Mouse (Mus musculus) intestine, postnatal 0 days (tissue): ENCODE data around the gene Mmp25. TPM values are rescaled to one million over a fixed set of nuclear protein-coding genes. Genes with fewer than 3 reads are reported as not detected.
A peak's percentile ranks its signal among the peaks of the same experiment; 100 is the strongest.

Experiments
- ATAC-seq: fragments of 200-750 bp; cut with Nextera tagmentation; 2 replicates; pipeline ENCODE4 v1.8.0; 2017; ENCODE audit warnings: mild to moderate bottlenecking, moderate TSS enrichment, moderate library complexity
- H3K27ac ChIP-seq: fragments of 300-500 bp; sonication (generic); 2 replicates; pipeline ENCODE4 v1.5.1; 2014; ENCODE audit warnings: mild to moderate bottlenecking, low read depth, low read length, moderate library complexity
- H3K27me3 ChIP-seq: fragments of 300-500 bp; sonication (generic); replicated peaks from 2 replicates; pipeline ENCODE4 v1.6.1; 2014; ENCODE audit warnings: low read length, mixed read lengths; ENCODE audit not compliant: control insufficient read depth, insufficient read depth
- H3K36me3 ChIP-seq: fragments of 300-500 bp; sonication (generic); 2 replicates; pipeline ENCODE4 v1.6.1; 2014; ENCODE audit warnings: mild to moderate bottlenecking, moderate library complexity; ENCODE audit not compliant: control insufficient read depth, insufficient read depth
- H3K4me1 ChIP-seq: fragments of 300-500 bp; sonication (generic); replicated peaks from 2 replicates; pipeline ENCODE4 v1.6.1; 2014; ENCODE audit warnings: antibody characterized with exemption, low read length, mixed read lengths; ENCODE audit not compliant: control insufficient read depth, insufficient read depth
- H3K4me2 ChIP-seq: fragments of 300-500 bp; sonication (generic); replicated peaks from 2 replicates; pipeline ENCODE4 v1.6.1; 2014; ENCODE audit warnings: low read depth, mild to moderate bottlenecking, moderate library complexity
- H3K4me3 ChIP-seq: fragments of 300-500 bp; sonication (generic); 2 replicates; pipeline ENCODE4 v1.5.1; 2014; ENCODE audit warnings: low read depth, low read length
- H3K9ac ChIP-seq: fragments of 300-500 bp; sonication (generic); 2 replicates; pipeline ENCODE4 v1.6.1; 2014; ENCODE audit warnings: mild to moderate bottlenecking, low read depth, low read length
- H3K9me3 ChIP-seq: fragments of 300-500 bp; sonication (generic); 2 replicates; pipeline ENCODE4 v1.6.1; 2016; ENCODE audit warnings: mixed run types; ENCODE audit not compliant: control insufficient read depth
- CTCF ChIP-seq: sonication (generic); IDR thresholded peaks from 2 replicates; pipeline ENCODE4 v1.5.1; 2016; ENCODE audit warnings: low read depth, mild to moderate bottlenecking, control low read depth, antibody characterized with exemption, moderate library complexity
- WGBS: fragments of 180-500 bp; shearing (Covaris S2); extraction: QIAGEN DNeasy Blood & Tissue Kit; methylation state at CpG from one replicate; pipeline ENCODE4 v1.1.7; 2014; 5-methylcytosine and 5-hydroxymethylcytosine counted together
- polyA plus RNA-seq: library from polyadenylated mRNA; unstranded; fragments of >200 nt; fragmentation: Nextera tagmentation; extraction: Ambion mirVana; gene quantifications from 2 replicates; pipeline ENCODE4 v1.2.1, GENCODE M21; 2015

Mmp25 gene
- polyA plus RNA-seq, 1 experiment from 2014 or later = 0.13 TPM

DNA sequence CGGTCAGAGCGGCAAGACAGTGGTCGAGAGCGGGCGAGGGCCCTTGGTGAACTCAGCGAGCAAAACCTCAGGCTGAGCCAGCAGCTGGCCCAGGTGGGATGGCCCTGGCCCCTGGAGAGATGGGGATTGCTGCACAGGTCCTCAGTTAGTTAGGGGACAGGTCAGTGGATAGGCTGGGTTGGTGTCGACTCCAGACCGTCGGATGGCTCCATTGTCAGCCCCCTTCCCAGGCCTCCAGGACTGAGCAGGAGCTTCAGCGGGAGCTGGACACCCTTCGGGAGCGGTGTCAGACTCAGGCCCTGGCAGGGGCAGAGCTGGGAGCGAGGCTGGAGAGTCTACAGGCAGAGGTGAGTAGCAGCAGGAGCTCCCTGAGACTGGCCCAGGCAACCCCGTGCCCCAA is 20.4 kb upstream of the Mmp25 start:
- H3K4me2 ChIP-seq = no peak overlapping the region
- no peak overlapping the region for H3K9ac ChIP-seq
- no peaks in the 10 kb centered on the region for H3K4me1 ChIP-seq
- peaks cover 48% of the 10 kb centered on the region for H3K36me3 ChIP-seq
- no peaks in the 10 kb centered on the region for H3K9me3 ChIP-seq
- H3K27me3 ChIP-seq = no peaks in the 10 kb centered on the region; the same call in 1 of the 2 replicates
- no peak for ATAC-seq
- no peak overlapping the region for H3K27ac ChIP-seq
- TF ChIP-seq CTCF = no peak
- no peak overlapping the region for H3K4me3 ChIP-seq
- WGBS = 82% methylated on average over 14 of the region's 14 CpGs

DNA sequence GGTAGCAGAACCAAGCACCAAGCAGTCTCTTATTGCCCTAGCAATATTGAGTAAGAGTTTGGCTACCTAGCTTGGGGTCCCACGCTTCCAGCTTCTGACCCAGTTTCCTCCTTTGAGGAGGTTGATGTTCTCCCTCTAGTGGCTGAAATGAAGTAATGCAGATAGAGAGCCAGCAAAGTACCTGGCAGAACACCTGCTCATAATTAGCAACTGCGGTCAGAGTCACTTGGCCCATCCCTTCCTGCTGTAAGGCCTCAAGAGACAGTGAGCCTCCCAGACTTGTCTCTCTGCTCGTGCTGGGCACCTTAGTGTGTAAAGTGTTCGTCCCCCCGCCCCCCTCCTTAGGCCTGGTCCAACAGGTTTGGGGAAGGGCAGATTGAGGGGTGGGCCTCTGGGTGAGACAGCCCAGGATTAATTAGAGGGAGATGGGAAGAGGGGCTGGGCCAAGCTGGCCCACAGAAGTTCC is 19.5 kb upstream of the Mmp25 start:
- TF ChIP-seq CTCF = peak; percentile 86
- Histone ChIP-seq H3K9me3 (no peaks in the 10 kb centered on the region), H3K4me3 (no peak overlapping the region), H3K36me3 (peaks cover 42% of the 10 kb centered on the region), H3K4me2 (no peak overlapping the region), H3K27me3 (peaks cover 3% of the 10 kb centered on the region; the same call in 1 of the 2 replicates), H3K27ac (no peak overlapping the region), H3K9ac (no peak overlapping the region), H3K4me1 (no peaks in the 10 kb centered on the region)
- peak; percentile 42; the same call in 1 of the 2 replicates for ATAC-seq
- 5% methylated on average over 5 of the region's 5 CpGs for WGBS

DNA sequence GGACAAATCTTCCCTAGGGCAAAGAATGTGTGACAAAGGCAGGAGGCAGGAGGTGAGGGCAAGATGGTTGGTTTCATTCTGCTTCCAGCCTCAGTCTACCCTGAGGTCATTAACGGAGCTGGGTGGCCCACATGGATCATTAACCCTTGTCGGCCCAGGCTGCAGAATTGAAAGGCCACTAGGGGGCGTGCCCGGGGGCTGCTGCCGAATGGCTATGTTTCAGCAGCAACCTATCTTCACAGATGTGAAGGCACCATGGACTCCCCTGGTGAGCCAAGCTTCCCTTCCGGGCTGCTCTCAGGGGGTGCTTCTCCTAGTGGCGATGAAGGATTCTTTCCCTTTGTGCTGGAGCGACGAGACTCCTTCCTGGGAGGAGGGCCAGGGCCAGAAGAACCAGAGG is 16.4 kb upstream of the Mmp25 start:
- peaks cover 12% of the 10 kb centered on the region; the same call in 1 of the 2 replicates for H3K36me3 ChIP-seq
- WGBS = 4% methylated on average over 9 of the region's 9 CpGs
- peak; percentile 68 for TF ChIP-seq CTCF
- ATAC-seq = no peak
- H3K4me3 ChIP-seq = peak overlapping the region; percentile 55; the same call in 1 of the 2 replicates
- no peak overlapping the region for H3K9ac ChIP-seq
- H3K9me3 ChIP-seq = no peaks in the 10 kb centered on the region
- no peak overlapping the region for H3K27ac ChIP-seq
- no peaks in the 10 kb centered on the region for H3K4me1 ChIP-seq
- peaks cover 4% of the 10 kb centered on the region; the same call in 1 of the 2 replicates for H3K27me3 ChIP-seq
- peak overlapping the region; percentile 80 for H3K4me2 ChIP-seq

DNA sequence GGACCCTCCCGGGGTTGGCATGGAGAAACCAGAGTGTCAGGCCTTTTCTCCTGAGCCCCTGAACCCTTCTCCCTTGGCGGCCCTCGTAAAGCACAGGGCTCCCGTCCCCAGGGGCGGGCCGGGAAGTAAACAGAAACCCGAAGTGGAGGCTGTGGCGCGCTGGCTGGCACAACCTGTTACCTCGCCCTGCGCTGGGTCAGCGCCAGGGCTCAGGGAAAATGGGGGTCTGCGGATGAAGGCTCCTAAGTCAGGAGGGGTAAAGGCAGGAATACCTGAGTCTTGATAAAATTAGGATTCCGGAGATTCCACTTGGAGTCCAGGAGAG is 15.8 kb upstream of the Mmp25 start:
- TF ChIP-seq CTCF = no peak
- Histone ChIP-seq H3K36me3 (peaks cover 7% of the 10 kb centered on the region; the same call in 1 of the 2 replicates), H3K4me2 (peak overlapping the region; percentile 80), H3K4me1 (no peaks in the 10 kb centered on the region), H3K9ac (peak overlapping the region; percentile 45), H3K9me3 (no peaks in the 10 kb centered on the region), H3K27me3 (peaks cover 4% of the 10 kb centered on the region; the same call in 1 of the 2 replicates), H3K4me3 (peak overlapping the region; percentile 55), H3K27ac (no peak overlapping the region)
- WGBS = 4% methylated on average over 14 of the region's 14 CpGs
- ATAC-seq = peak; percentile 49

DNA sequence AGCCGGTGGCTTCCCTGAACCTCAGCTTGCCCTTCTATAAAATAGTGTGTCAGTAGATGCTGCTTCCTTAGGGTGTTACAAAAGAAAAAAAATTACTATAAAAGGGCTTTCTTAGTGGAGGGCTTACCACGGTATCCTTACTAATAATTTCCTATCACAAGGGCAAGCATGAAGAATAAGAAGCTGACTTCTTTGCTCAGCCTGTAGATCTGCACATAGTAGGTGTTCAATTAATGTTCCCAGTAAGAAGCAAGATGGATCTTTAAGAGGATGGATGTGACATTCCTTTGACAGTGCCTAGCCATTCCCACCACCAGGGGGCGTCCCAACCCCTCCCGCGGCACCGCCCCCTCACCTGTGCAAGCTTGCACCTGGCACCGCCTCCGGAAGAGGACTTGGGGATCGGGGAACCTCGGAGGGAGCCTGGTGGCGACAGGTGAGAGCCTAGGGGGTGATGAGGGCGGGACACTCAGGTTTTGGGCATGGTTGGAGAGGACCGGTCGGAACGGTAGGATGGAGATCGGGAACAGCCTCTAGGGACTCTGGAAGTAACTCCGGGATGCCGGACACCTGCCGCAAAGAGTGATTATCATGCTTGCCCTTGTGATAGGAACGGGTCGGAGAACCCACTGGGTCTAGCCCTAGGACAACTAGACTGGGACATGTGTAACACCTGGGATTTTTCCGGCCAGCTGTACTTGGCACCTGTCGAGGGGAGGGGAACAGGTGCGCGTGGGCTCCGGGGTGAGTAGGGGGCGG is 15.2 kb upstream of the Mmp25 start, which contains the start of gene Bicdl2:
TSS of gene Bicdl2 (plus strand) at position 390 of the 759 bp plus-strand sequence.
- Histone ChIP-seq H3K4me3 (peak within 1 kb of the TSS; percentile 55), H3K9ac (peak within 1 kb of the TSS; percentile 45), H3K9me3 (no peaks in the 10 kb centered on the region), H3K27me3 (peaks cover 4% of the 10 kb centered on the region; the same call in 1 of the 2 replicates), H3K4me2 (peak within 1 kb of the TSS; percentile 80), H3K4me1 (no peaks in the 10 kb centered on the region), H3K36me3 (peaks cover 1% of the 10 kb centered on the region; the same call in 1 of the 2 replicates), H3K27ac (no peak within 1 kb of the TSS)
- ATAC-seq = peak; percentile 70
- peak; percentile 94 for TF ChIP-seq CTCF
- WGBS = 3% methylated on average over 27 of the region's 27 CpGs

DNA sequence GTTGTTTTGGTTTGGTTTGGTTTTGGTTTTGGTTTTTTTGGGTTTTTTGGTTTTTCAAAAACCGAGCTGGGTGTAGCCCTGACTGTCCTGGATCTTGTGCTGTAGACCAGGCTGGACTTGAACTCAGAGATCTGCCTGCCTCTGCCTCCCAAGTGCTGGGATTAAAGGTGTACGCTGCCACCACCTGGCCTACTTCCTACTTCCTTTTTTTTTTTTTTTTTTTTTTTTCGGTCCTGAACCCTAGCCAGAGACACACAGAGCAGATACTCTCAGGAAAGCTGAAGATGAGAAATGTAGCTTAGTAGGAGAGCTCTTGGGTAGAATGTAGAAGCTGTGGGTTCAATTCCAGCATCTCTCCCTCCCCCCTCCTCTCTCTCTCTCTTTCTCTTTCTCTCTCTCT is 13.4 kb upstream of the Mmp25 start:
- no peaks in the 10 kb centered on the region for H3K4me1 ChIP-seq
- WGBS = 91% methylated on average over 3 of the region's 3 CpGs

More for the DNA sequence above, 13.4 kb upstream of the Mmp25 start:
- Histone ChIP-seq H3K36me3 (no peaks in the 10 kb centered on the region), H3K4me3 (no peak overlapping the region), H3K27ac (no peak overlapping the region), H3K9me3 (no peaks in the 10 kb centered on the region), H3K27me3 (peaks cover 4% of the 10 kb centered on the region; the same call in 1 of the 2 replicates), H3K9ac (no peak overlapping the region), H3K4me2 (no peak overlapping the region)
- no peak for ATAC-seq
- no peak for TF ChIP-seq CTCF
